In the genomic region with DNA sequence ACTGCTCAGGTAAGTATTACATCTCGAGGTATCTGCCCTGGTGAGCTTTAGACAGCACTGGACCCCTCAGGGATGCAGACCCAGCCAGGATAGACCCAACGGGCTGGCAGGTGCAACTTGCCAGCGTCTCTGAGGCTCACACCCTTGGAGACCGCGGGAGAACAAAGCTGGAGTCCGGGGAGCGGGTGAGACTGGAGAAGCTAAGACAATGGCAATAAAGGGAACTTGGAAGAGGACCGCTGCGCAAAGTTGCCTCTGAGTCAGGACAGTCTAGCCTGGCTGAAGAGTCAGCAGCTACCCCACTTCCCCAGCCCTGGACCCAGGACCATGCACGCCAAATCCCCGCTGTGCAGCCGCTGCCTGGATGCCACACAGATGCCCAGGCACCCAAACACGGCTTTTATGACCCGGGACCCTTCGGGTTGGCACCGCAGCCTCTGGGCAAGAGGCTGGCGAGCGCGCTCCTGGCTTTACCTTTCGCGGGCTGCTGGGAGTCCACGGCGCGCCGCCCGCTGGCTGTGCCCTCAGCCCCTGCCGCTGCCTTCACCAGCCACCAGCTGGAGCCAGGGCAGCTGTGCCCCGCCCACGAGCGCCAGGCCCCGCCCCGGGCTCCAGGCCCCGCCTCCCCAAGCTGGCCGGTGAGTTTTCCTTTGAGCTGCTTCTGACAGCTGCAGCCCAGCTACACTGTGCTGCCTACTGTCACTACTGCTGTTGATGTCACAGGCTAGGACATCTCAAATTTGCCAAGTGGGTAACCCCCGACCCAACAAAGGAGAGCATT, we compare ENCODE assay signal across 8 mouse cellular contexts.
A peak's percentile ranks its signal among the peaks of the same experiment; 100 is the strongest.
DNase-seq lines count a peak whose midpoint lies in the region; ATAC-seq and TF ChIP-seq lines count a peak whose summit lies in the region.

No protein-coding gene starts in this region.

- no peak overlapping the region for H3K27ac ChIP-seq in embryonic facial prominence, embryonic 13.5 days
- no peak overlapping the region for H3K27ac ChIP-seq in heart, adult 2 months
- H3K27ac ChIP-seq in liver, embryonic 13.5 days, result no peak overlapping the region

- peak; percentile 1 for DNase-seq in cerebellum, adult 11 months
- no peak for DNase-seq in cerebellum, adult 9-11 months
- peak; percentile 40 to 50 for DNase-seq in heart, adult 2 months
- peak; percentile 33 to 62 for DNase-seq in kidney, adult 8-10 months
- DNase-seq in liver, embryonic 13.5 days, result peak; percentile 17
- DNase-seq in neural tube, embryonic 10.5 days (ENCODE audit: extremely low spot score, low spot score), result peak; percentile 75
- DNase-seq in thymus, postnatal 25 days, result peak; percentile 26

- peak overlapping the region; percentile 68 for H3K9ac ChIP-seq in embryonic facial prominence, embryonic 13.5 days
- no peak overlapping the region for H3K9ac ChIP-seq in heart, adult 2 months (ENCODE audit: low read depth, low read length)
- no peak overlapping the region for H3K9ac ChIP-seq in liver, embryonic 13.5 days

- no peak for TF ChIP-seq POLR2A in heart, adult 2 months (IDR thresholded peaks at IDR 0.05; ENCODE audit: insufficient read depth, low read depth, low read length)

- no peaks in the 10 kb centered on the region for H3K79me2 ChIP-seq in heart, adult 2 months (replicated peaks; ENCODE audit: control insufficient read depth, insufficient read depth, low read length)

- no peaks in the 10 kb centered on the region for H3K36me3 ChIP-seq in embryonic facial prominence, embryonic 13.5 days
- no peaks in the 10 kb centered on the region for H3K36me3 ChIP-seq in heart, adult 2 months (ENCODE audit: control insufficient read depth, insufficient read depth, low read length)
- H3K36me3 ChIP-seq in liver, embryonic 13.5 days, result no peaks in the 10 kb centered on the region

- TF ChIP-seq CTCF in heart, adult 2 months (IDR thresholded peaks at IDR 0.05), result peak; percentile 20; the same call in 1 of the 2 replicates

- ATAC-seq in embryonic facial prominence, embryonic 13.5 days (ENCODE audit: insufficient number of reproducible peaks, insufficient read depth, low FRiP score, low TSS enrichment, low read depth), result peak; percentile 81
- peak; percentile 70 for ATAC-seq in liver, embryonic 13.5 days (ENCODE audit: low read depth)

- peaks cover 13% of the 10 kb centered on the region for H3K4me1 ChIP-seq in embryonic facial prominence, embryonic 13.5 days
- no peaks in the 10 kb centered on the region for H3K4me1 ChIP-seq in heart, adult 2 months (ENCODE audit: control insufficient read depth, insufficient read depth, low read length)
- no peaks in the 10 kb centered on the region for H3K4me1 ChIP-seq in liver, embryonic 13.5 days (replicated peaks)

- WGBS in embryonic facial prominence, embryonic 13.5 days, result 1% methylated on average over 35 of the region's 35 CpGs
- 3% methylated on average over 35 of the region's 35 CpGs for WGBS in heart, adult 2 months
- 2% methylated on average over 35 of the region's 35 CpGs for WGBS in liver, embryonic 13.5 days (ENCODE audit: insufficient replicate concordance)

- H3K4me2 ChIP-seq in embryonic facial prominence, embryonic 13.5 days, result peak overlapping the region; percentile 93
- peak overlapping the region; percentile 60 for H3K4me2 ChIP-seq in liver, embryonic 13.5 days

- TF ChIP-seq EP300 in heart, adult 2 months (IDR thresholded peaks at IDR 0.05; ENCODE audit: insufficient read depth, low read depth, low read length), result no peak

- peaks cover 17% of the 10 kb centered on the region for H3K27me3 ChIP-seq in embryonic facial prominence, embryonic 13.5 days
- H3K27me3 ChIP-seq in heart, adult 2 months (ENCODE audit: control insufficient read depth, insufficient read depth, low read length), result no peaks in the 10 kb centered on the region; the same call in 1 of the 2 replicates
- H3K27me3 ChIP-seq in liver, embryonic 13.5 days, result peaks cover 14% of the 10 kb centered on the region

- intact Hi-C loops in heart, adult 2 months (cut with DNase I), result no loop called here

- H3K9me3 ChIP-seq in embryonic facial prominence, embryonic 13.5 days, result no peaks in the 10 kb centered on the region
- H3K9me3 ChIP-seq in liver, embryonic 13.5 days (replicated peaks), result no peaks in the 10 kb centered on the region

- H3K4me3 ChIP-seq in embryonic facial prominence, embryonic 13.5 days, result peak overlapping the region; percentile 51
- no peak overlapping the region for H3K4me3 ChIP-seq in heart, adult 2 months
- H3K4me3 ChIP-seq in liver, embryonic 13.5 days (replicated peaks), result peak overlapping the region; percentile 38
